Mouse (Mus musculus) layer of hippocampus, adult 8-10 months (tissue): ENCODE results near the gene Fance. TPM values are rescaled to one million over a fixed set of nuclear protein-coding genes. Genes with fewer than 3 reads are reported as not detected.
A peak's percentile ranks its signal among the peaks of the same experiment; 100 is the strongest.
"Not testable (repeated sequence)": the region's sequence is repeated elsewhere in the genome, so short reads cannot be mapped to it uniquely, and the experiment has no call there.

Experiments
- DNase-seq, 2 experiments: peaks; one replicate each; pipeline ENCODE4 v3.0.0; 2022; ENCODE audit warnings: low spot score in 2 of 2
- total RNA-seq, 4 experiments: library from RNA; stranded (reverse); gene quantifications; 2 replicates each; pipeline ENCODE4 v1.2.4; 2022

Fance gene
- total RNA-seq, 4 experiments from 2014 or later, result 31.8 to 42.1 (median 34.9) TPM

DNA sequence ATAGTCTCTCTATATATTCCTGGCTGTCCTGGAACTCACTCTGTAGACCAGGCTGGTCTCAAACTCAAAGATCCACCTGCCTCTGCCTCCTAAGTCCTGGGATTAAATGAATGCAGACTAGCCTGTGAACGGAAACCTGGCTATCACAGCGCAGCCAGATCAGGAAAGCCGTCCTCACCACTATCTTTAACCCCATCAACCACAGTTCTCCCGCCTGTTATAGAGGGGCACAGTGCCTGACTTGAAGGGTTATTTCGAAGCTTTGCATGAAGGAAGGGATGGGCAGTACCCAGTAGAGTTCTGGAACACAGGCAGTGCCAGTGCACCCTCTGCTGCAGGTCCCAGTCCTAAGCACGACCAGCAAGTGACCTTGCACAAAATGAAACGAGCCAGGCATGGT is 22.0 kb upstream of the Fance start:
- no peak for DNase-seq

DNA sequence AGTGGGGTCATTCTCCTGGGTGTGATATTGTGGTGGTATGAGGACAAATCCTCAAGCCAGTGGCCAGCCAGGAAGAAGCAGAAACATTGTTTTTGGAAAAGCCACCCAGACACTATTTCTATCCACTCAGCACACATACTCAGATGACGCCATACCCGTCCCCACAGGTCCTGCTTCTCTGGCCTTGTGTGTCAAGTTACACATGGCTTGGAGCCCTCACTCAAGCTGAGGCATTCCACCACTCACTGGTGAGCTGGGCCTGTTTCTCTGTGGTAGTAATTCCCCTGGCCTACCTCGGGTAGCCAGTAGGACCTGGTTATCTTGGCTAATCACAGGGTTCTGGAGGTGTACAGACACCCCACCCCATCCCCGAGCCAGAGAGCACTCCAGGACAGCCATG is 19.6 kb upstream of the Fance start:
- DNase-seq, result no peak

- DNase-seq, result no peak
These were observed 18.6 kb upstream of the Fance start for GRCm38 (mm10) chr17:28294449-28295333.

DNA sequence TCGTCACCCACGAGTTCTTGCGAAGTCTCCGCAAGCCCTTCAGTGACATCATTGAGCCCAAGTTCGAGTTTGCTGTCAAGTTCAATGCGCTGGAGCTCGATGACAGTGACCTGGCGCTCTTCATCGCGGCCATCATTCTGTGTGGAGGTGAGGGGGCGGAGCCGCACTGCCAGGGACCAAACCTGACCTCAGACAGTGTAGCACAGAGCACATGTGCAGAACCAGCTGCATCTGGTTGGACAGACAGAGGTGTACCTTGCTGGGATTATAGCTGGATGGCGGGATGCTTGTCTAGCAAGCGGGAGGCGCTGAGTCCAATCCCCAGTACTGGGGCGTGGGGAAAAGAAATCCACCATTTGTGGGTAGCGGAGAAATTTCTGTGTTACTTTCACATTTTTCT is 14.4 kb upstream of the Fance start:
- no peak for DNase-seq

DNA sequence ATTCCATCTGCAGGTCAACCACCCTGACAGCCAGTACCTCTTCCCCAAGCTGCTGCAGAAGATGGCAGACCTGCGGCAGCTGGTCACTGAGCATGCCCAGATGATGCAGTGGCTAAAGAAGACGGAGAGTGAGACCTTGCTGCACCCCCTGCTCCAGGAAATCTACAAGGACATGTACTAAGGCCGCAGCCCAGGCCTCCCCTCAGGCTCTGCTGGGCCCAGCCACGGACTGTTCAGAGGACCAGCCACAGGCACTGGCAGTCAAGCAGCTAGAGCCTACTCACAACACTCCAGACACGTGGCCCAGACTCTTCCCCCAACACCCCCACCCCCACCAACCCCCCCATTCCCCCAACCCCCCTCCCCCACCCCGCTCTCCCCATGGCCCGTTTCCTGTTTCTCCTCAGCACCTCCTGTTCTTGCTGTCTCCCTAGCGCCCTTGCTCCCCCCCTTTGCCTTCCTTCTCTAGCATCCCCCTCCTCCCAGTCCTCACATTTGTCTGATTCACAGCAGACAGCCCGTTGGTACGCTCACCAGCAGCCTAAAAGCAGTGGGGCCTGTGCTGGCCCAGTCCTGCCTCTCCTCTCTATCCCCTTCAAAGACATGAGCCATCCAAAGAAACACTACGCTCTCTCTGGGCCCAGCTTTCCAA is 13.5 kb upstream of the Fance start:
- no peak for DNase-seq

DNA sequence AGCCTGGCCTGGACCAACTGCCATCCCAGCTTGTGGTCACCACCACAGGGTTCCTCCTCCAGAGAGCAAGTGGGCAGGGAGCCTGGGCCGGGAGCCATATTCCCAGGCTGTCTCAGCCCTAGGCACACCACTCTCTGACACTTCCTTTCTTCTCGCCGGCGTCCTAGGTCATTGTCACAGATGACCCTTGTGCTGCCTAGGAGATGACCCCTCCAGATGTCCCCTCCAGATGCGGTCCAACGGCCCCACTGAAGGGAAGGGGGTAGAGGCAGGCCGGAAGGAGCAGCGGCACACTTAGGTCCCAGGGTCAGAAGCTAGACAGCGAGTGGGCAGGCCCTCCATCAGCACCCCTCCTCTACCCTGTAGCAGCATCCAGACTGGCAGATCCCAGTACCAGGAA is 13.0 kb upstream of the Fance start:
- DNase-seq, result no peak

GRCm38 (mm10) chr17:28300850-28301249 is 12.5 kb upstream of the Fance start:
- DNase-seq, result no peak

GRCm38 (mm10) chr17:28305172-28305571 is 8.1 kb upstream of the Fance start:
- DNase-seq, result no peak

DNA sequence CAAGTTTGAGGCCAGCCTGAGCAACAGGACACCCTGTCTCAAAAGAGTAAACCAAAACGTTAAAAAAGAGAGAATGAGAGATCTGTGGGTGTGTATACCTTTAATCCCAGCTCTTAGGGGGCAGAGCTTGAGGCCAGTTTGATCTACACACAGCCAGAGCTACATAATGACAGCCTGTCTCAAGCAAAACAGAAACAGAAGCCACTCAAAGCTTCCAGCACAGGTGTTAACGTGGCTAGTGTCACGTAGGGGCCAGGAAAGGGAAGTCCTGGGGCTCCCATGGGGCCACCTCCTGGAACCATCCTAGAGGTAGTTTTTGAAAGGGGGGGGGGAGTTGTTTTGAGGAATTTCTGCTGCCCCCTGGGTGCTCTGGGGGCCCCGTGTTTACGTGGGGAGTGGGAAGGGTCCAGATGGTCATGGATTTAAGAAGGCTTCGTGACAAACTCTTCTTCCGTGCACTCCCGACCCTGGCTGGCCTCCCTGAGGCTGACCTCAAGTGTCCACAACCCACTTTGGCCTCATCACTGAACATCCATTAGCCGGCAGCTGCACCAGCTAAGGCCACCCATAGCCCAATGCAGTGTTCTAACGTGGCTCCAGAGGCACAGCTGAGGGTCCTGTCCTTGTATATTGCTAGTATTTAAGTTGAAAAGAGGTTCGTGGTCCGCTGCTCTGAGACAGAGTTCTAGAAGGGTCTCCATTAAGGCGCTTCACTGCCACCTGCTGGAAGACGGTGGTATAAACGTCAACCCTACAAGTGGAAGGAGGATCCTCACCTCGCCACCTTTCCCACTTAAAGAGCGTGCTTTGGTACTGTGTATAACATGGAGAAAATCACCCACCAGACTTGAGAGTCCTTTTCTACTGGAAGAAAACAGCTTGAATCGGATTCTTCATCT is 4.8 kb upstream of the Fance start:
- peak; percentile 63 to 92 for DNase-seq

- no peak for DNase-seq
These were observed 2.5 kb upstream of the Fance start for GRCm38 (mm10) chr17:28310831-28311230.

DNA sequence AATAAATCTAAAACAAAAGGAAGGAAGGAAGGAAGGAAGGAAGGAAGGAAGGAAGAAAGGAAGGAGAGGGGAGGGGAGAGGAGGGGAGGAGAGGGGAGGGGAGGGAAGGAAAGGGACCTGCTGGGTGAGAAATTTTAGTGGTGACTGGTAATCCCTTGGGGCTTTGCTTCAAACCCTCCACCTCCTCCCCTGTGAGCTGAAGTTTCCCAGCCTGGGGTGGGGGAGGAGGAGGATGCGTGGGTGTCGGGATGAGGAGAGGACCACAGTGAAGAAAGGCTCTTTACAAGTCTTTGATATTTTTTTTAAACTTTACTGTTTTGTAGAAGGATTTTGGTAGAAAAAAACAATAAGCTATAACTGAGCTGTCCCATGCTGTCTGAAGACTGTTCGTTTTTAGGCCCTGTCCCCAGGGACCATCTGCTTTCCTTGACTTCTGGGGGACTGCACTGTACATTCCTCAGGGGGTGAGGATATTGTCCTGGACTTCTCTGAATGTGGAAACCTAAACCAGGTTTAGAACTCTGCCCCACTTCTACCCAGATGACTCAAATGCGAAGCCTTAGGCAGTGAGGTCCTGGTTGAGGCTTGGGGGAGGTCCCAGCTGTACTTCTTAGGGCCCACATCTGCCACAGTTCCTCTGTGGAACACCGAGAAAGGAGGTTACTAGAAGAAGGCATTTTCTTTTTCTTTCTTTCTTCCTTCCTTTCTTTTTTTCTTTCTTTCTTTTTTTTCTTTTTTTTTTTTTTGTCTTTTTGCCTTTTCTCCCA is 1.8 kb upstream of the Fance start:
- no peak for DNase-seq

DNA sequence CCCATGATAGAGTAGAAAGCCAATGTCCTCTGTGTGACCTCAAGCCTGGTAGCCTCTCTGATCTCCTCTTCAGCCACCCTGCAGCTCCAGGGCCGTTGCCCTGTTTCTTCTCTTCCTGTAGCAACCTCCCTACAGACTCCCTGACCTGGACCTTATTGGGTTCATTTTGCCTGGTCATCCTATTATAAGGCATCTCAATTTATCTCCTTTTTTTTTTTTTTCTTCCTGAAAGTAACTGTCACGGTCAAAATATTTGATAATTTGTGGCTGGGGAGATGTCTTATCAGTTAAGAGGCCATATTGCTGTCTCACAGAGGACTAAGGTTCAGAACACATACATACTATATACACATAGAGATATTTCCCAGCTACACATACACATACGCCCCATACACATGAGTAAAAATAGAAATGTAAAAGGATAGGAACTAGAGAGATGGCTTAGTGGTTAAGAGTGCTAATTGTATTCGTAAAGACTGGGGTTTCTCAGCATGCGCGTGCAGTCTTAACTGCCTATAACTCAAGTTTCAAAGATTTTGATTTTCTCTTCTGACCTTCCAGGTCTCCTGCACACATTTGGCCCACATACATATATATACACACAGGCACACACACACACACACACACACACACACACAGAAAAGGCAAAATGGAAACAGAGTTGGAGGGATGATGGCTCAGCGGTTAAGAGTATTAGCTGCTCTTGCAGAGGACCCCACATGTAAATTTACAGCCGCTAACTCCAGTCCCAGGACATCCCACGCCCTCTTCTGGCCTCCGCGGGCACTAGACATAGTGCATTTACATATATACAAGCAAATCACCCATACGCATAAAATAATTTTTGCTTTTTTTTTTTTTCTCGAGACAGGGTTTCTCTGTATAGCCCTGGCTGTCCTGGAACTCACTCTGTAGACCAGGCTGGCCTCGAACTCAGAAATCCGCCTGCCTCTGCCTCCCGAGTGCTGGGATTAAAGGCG is 797 bp upstream of the Fance start:
- no peak for DNase-seq

DNA sequence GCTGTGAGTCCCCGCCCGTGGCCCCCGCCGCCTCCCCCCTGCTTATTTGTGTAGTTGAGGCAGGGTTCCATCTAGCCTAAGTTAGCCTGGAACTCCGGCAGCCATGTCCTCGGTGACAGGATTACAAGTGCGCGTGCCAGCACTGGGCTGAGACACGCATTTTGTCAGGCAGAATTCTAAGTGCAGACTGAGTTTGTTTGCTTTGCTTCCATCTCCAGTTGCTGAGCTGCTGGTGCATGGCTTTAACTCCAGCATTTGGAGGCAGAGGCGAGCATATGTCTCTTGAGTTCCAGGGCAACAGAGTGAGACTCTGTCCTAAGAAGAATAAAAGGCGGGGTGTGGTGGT is 534 bp downstream of the Fance start:
- DNase-seq, result no peak

DNA sequence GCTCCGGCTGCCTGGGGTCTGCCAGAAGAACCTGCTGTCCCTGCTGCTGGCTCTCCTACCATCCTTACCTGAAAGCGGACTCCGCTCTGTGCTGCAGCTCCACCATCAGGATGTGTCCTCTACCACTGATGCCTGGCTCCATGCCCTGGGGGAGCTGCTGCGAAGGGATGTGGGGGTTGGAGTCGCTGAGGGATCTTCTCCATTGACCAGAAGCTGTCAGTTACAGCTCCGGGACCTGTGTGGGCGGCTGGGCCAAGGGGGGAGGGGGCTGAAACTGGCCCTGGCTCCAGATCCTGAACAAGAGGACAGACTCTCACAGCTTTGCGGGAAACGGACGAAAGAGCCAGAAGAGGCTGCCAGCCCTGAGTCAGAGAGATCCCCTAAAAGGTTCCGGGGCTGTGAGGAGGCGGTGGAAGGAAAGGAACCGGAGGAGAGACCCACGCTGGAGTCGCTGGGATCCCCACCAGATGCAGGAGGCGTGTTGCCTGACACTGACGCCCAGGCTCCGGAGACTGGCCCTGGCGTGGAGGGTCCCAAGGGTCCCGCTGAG is 2.4 kb downstream of the Fance start:
- no peak for DNase-seq

DNA sequence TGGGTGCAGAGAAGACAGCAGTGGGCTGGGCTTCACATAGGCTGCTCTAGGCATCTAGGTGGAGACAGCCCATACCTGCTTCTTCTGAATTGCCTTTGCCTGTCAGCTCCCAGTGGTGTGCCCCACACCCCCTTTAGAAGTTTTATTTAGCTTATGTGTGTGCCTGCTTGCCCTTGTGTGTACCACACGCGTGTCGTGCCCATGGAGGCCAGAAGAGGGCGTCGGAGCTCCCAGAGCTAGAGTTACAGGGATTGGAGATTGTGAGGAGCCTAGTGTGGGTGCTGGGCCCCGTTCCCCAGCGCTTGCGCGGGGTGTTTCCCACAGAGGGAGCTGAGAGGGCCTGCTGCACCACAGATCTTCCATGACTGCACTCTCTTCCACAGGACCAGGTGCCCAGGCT is 3.2 kb downstream of the Fance start:
- no peak for DNase-seq

DNA sequence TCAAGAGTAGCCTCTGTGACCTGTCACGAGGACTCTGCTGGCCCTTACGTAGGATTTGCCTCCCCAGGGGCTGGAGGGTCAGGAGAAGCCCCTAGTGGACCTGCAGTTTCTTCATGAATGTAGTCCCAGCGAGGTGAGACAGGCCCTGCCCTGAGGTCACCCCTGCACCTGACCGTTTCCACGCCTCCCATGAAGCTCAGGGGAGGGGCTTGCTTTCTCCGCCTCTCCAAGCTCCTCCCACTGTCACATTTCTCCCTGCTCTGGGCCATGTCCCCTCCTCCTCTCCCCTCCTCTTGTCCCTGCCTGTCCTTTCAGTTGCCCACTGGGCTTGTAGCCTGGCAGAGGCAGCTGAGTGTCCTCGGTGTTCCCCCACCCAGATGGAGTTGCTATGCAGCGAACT is 3.8 kb downstream of the Fance start:
- no peak for DNase-seq

GRCm38 (mm10) chr17:28317725-28318124 is 4.4 kb downstream of the Fance start:
- DNase-seq, result no peak

DNA sequence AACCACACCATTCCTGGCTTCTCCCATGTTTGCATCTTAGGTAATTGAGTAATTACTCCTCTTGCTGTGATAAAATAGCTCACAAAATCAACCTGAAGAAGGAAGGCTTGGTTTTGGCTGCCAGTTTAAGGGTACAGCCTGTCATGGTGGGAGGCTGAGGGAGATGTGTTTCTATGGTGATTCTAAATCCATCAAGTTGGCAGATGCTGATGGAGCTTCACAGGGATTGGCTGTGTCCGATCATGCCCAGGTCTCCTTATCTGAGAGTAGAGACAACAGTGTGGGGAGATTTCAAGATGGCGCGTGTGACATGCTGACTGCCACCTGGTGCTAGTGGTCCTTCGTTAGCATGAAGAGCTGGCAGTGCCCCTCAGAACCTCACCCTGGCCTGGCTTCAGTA is 8.4 kb downstream of the Fance start:
- DNase-seq, result no peak

- no peak for DNase-seq
These were observed 10.5 kb downstream of the Fance start for GRCm38 (mm10) chr17:28323786-28324185.

- DNase-seq, result not testable (repeated sequence)
These were observed 11.1 kb downstream of the Fance start for GRCm38 (mm10) chr17:28324416-28324815.
